Mouse (Mus musculus) urinary bladder, postnatal 4 days (tissue): Measurements from ENCODE around the gene Prr22.

Experiments
- DNase-seq, 2 experiments: peaks; one replicate each; pipeline ENCODE4 v3.0.0; 2021 to 2022; ENCODE audit warnings: low spot score in 2 of 2

The Prr22 gene

DNA sequence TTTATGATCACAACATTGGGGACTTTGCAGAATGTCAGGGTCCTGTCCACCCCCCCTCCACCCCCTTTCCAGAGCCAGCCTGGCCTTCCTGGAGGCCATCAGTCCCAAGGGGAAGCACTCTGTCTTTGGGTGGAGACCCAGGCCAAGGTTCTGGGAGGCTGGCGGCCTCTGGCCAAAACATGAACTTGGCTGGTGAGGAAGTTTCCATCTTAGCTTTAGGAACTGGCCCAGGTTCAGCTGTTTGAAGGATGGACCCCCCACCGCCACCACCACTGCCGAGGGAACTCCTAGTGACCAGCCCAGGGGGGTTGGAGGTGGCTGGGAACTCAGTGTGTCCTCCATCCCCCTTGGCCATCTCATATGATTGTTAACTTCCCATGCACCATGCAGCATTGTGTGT, 9.0 kb upstream of the Prr22 start:
- no peak for DNase-seq

GRCm38 (mm10) chr17:56761991-56762410, 8.0 kb upstream of the Prr22 start:
- DNase-seq: peak; percentile 81 to 87

DNA sequence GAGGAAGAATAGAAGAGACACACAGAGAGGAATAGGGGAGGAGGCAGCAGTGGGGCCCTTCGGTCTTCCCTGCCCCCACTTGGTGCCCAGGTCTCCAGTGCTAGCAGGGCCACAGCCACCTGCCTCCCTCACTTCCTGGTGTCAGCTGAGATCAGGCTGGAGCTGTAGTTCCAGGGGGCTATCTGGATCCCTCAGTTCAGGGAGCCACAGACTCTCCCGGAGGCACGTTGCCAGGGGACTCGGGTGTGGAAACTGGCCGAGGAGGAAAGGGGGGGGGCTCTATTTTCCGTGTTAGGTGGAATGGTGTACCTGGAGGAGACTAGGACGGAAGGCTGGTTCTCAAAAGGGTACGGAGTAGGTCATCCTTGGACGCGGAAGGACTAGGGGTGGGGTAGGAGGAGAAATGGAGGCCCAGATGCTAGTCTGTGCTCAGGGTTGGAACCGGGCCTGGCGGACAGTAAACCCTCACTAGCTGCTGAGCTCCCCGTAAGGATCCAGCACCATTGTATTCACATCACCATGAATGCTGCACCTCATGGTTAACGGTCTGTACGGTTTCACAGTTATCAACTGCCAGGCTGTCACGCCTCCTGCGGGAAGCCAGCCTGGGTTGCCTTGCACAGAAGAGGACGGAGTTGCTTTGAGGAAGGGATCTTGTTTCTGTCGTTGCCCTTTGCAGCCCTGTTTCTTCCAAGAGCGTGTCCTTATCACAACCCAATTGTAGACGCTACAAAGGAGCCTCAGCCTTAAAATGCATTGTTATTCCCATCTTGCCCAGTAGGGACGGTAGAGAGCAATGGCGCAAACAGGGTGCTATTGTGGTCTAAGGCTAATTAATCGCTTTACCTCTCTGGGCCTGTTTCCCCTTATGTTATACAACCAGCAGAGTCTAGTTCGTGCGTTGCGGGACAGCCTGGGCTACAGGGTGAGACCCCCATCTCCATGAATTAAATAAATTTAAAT, 7.0 kb upstream of the Prr22 start:
- no peak for DNase-seq

DNA sequence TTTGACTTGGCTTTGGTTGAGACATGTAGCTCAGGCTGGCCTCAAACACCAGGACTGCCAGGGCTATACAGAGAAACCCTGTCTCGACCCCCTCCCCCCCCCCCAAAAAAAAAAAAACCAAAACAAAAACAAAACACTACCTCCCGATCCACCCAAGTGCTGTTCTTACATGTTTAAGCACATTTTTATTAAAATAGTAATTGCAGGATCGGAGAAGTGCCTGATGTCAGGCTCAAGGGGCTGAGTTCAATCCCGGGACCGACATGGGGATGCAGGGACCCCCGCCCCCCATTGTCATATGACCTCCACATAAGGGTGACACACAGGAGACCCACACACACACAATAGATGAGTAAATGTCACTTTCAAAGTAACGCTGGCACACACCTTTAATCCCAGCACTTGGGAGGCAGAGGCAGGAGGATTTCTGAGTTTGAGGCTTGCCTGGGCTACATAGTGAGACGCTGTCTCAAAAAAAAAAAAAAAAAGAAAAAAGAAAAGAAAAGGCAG, 6.3 kb upstream of the Prr22 start:
- no peak for DNase-seq

DNA sequence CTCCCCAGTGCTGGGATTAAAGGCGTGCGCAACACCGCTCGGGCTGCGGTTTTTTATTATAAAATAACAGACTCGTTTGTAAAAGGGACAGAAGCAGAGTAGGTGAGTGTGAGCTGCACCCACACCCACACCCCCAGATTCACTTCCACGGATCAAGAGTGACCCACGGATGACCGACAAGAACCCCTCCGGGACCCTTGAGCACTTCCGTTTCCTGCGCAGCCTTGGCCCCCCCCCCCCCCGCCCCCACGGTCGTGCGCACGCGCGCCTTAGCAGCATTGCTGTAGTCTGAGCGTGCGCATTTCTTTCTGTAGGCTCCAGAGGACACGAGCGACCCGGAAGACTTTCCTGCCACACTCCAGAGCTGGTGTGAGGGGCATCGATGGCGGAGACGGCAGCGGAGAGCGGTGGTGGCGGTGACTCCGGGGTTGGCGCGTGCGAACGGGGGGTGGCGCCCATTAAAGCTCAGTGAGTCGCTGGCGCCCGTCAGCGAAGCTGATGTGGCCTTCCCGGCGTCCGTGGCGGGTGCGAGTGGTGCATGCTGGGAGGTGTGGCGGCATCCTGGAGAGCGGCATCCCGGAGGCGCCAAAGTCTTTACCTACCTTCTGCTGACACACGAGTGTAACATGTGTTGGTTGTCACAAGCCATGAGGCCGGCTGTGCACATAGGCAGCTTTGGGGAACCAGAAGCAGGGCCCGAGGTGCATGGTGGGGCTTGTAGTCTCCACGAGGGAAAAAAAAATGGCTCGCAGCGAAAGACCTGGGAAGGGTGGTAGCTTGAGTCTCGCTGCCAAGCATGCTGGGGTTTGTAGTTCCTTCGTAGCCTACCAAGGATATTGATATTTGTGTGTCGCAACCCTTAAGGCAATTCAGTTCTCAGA, 5.3 kb upstream of the Prr22 start, which contains the start of gene Dus3l:
Gene Dus3l, plus strand, starts transcription at position 284 of the 881 bp plus-strand sequence.
- peak; percentile 81 to 82 for DNase-seq

- DNase-seq: no peak
These were observed 4.6 kb upstream of the Prr22 start for GRCm38 (mm10) chr17:56765431-56765830.

DNA sequence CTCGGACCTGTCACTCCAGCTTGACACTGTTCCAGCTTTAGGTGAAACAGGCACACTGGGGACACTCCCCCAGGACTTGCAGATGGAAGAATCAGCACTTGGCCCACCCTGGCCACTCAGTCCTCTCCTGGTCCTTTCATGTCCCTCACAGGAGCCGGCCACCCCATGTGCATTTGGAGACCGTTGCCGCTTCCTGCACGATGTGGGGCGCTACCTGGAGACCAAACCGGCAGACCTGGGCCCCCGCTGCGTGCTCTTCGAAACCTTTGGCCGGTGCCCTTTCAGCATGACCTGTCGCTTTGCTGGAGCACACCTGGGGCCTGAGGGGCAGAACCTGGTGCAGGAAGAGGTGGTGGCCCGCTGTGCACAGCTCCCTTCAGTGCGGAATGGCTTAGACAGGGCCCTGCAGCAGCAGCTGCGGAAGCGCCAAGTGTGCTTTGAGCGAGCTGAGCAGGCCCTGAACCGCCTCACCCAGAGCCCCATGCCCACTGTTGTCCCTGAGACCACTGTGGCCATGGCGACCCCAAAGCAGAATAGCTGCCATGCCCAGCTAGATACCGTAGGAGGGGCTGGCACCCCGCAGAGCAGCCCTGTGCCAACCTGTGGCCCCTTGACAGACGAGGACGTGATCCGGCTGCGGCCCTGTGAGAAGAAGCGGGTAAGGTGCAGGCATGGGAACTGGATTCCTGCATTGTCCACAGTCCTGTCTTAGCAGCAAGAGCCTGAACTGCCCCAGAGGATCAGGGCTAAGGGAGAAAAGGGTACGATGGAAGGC, 3.2 kb upstream of the Prr22 start:
- no peak for DNase-seq

GRCm38 (mm10) chr17:56767531-56768135, 2.4 kb upstream of the Prr22 start:
- DNase-seq: no peak

- no peak for DNase-seq
These were observed 1.1 kb upstream of the Prr22 start for GRCm38 (mm10) chr17:56768941-56769340.

GRCm38 (mm10) chr17:56777568-56777967, 7.5 kb downstream of the Prr22 start:
- no peak for DNase-seq

- DNase-seq: no peak
These were observed 8.8 kb downstream of the Prr22 start for GRCm38 (mm10) chr17:56778779-56779362.

DNA sequence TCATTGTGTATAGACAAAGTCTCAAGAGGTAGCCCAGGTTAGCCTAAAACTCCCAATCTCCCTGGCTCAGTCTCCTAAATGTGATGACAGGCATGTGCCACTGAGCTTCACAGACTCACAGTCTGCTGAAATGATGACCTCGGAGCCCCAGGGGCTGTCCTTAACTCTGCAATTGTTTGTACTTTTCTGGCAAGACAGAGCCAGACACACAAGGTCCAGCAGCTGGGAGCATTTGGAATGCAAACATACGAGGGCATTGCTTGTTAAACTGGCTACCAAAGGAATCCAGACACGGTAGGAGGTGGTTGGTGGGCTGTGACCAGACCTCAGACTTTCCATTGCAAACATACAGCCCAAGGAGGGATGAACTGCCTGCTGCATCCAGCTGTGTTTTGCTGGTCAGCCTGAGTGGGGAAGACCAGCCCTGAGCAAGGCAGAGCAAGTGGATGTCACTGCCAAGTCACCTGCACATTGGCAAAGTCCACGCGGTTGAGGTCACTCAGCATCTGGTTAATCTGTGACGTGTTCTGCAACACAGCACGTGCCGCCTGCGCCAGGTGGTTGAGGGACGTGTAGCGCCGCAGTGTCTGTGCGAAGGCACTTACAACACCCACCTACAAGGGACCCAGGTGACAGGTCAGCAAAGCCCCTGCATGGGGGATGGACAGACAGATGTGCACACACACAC, 10.4 kb downstream of the Prr22 start:
- no peak for DNase-seq

DNA sequence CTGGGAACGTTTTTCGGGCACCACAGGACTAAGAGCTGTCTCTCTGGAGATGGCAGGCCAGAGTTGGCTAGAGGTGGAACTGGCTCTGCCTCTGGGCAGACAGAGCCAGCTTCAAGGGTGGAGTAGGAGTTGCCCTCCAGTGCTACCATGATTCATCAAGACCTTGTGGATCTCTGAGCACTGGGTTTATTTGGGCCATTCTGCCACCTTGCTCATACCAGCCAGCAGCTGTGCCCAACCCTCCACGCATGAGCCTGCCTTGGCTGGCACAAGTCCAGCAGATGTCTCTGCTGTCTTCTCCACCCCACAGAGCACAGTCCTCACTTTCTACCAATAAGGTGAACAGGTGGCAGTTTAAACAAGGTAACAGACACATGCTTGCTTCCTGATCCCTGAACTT, 18.8 kb downstream of the Prr22 start:
- DNase-seq: no peak

GRCm38 (mm10) chr17:56789286-56789685, 19.2 kb downstream of the Prr22 start:
- DNase-seq: no peak

DNA sequence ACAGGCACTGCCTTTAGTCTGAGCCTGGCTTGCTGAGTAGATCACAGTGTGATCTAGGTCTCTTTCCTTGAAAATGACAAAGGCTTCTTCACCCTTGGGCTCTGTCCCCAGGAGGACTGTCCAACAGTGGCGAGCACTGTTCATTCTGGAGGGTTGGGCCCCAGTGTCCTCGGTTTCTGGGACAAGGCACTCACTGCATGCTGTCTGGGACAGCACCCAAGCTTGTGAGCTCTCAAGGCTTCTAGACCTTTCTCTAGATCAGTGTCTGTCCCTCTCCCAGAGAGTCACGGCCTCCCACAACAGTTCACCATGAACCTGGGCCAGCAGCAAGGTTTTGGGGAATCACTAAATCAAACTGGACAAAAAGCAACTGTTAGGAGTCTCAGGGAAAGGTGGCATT, 22.5 kb downstream of the Prr22 start:
- no peak for DNase-seq

GRCm38 (mm10) chr17:56793614-56794319, 23.7 kb downstream of the Prr22 start:
- no peak for DNase-seq

DNA sequence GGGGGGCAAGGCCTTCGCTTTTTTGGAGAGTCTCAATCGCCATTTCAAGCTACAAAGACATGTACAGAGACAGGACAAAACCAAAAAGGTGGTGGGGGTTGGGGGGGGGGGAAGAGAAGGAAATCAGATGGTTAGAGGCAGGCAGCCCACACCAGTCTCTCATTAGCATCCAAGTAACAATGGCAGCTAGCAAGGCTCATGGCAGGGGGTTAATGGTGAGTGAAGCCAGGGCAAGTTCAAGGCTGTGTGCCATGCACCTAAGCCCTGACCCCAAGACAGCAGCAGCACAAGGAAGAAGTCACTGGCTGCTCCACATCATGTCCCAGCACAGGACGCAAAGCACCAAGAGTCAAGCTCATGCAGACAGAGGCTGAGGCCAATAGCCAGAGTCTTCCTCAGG, 29.2 kb downstream of the Prr22 start:
- no peak for DNase-seq

DNA sequence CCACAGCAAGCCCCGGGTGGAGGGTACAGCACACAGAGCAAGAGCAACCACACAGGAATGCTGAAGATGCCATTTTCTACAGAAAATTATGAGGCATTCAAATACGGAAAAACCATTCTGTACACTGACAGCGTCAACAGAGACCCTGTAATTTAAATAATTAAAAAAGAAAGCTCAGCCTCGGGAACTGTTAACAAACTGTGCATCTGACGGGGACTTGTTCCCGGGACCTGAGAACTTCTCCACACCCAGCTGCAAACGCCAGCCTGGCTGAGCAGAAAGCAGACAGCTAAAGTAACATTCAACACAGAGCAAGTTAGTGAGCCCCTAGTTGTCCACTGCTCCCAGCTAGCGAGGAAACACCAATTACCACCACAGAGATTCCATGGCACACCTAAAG, 32.0 kb downstream of the Prr22 start:
- DNase-seq: no peak

- no peak for DNase-seq
These were observed 34.9 kb downstream of the Prr22 start for GRCm38 (mm10) chr17:56804952-56805351.
